Mouse (Mus musculus): ENCODE results near the gene 4930539E08Rik. TPM values are rescaled to one million over a fixed set of nuclear protein-coding genes. Genes with fewer than 3 reads are reported as not detected.

The 4930539E08Rik gene
- polyA plus RNA-seq, 1 experiment from 2014 or later = 0.25 TPM

GRCm38 (mm10) chr17:28866921-28867320, 48.2 kb downstream of the 4930539E08Rik start:
- Histone ChIP-seq H3K4me1 (replicated peaks) (peaks cover 20% of the 10 kb centered on the region), H3K9ac (no peak overlapping the region), H3K36me3 (no peaks in the 10 kb centered on the region), H3K4me2 (no peak overlapping the region), H3K4me3 (no peak overlapping the region), H3K27me3 (no peaks in the 10 kb centered on the region), H3K27ac (replicated peaks) (no peak overlapping the region), H3K9me3 (no peaks in the 10 kb centered on the region)
- ATAC-seq (ENCODE audit: low read depth) = no peak

DNA sequence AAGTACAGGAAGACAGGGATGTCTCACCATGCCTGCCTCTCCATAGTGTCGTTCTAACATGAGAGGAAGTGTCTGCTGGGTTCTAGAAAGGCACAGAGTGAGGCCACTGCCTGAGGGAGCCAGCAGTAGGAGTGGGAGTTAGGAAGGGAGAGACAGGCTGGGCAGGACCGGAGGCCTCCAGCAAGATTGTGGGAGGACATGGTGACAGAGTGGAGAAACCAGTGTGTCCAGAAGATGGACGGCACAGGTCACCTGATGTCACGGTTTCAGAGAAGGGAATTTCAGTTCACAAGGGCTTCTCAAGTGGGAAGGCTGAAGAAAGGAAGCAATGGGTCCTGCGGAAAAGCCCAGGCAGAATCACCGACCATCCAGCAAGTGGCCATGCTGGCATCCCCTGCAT, 50.7 kb downstream of the 4930539E08Rik start:
- Histone ChIP-seq H3K4me3 (no peak overlapping the region), H3K36me3 (no peaks in the 10 kb centered on the region), H3K27me3 (no peaks in the 10 kb centered on the region), H3K4me2 (no peak overlapping the region), H3K27ac (replicated peaks) (no peak overlapping the region), H3K9ac (no peak overlapping the region), H3K9me3 (no peaks in the 10 kb centered on the region), H3K4me1 (replicated peaks) (peaks cover 8% of the 10 kb centered on the region)
- no peak for ATAC-seq (ENCODE audit: low read depth)
- 79% methylated on average over 6 of the region's 6 CpGs for WGBS

DNA sequence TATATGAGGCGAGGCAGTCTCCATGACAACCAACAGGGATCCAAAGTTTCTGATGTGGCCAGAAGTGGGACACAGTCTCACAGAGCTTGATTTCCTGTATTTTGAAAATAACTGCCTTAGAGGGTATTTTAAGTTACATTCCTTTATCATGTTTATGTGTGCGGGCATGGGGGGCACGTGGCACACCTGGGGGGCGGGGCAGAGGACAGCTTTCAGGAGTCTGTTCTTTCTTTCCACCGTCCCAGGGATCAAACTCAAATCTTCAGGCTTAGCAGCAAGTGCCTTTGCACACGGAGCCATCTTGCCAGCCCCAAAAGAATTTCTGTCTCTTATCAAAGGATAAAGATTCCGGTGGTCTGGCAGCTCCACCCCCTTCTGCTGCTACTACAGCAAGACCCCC, 51.2 kb downstream of the 4930539E08Rik start:
- Histone ChIP-seq H3K27me3 (no peaks in the 10 kb centered on the region), H3K36me3 (no peaks in the 10 kb centered on the region), H3K4me1 (replicated peaks) (peaks cover 3% of the 10 kb centered on the region), H3K9ac (no peak overlapping the region), H3K9me3 (no peaks in the 10 kb centered on the region), H3K27ac (replicated peaks) (no peak overlapping the region), H3K4me2 (no peak overlapping the region), H3K4me3 (no peak overlapping the region)
- WGBS = 76% methylated on average over 7 of the region's 7 CpGs
- ATAC-seq (ENCODE audit: low read depth) = no peak

DNA sequence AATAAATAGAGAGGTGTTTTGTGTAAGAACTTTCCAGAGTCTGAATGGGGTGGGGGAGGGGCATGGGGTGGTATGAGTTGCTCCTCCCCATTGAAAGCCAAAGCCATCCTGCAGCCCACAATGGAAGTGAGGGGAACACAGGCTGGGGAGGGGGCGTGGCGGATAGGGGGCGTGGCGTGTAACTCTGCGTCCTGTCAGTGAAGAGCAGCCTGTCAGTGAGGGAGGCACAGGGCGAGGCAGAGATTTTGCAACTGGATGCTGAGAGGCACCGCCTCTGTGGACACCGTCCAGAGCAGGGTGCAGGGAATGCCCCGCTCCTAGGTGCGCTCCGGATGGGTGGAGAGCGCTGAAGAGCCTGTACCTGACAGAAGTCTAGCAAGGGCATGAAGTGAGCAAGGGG, 56.9 kb downstream of the 4930539E08Rik start, which contains the start of gene Pnpla1:
Gene Pnpla1 (plus strand): TSS at position 207 of the 400 bp plus-strand sequence.
- Histone ChIP-seq H3K4me3 (no peak within 1 kb of the TSS), H3K27me3 (no peaks in the 10 kb centered on the region), H3K36me3 (no peaks in the 10 kb centered on the region), H3K4me2 (no peak within 1 kb of the TSS), H3K9me3 (peaks cover 13% of the 10 kb centered on the region), H3K9ac (no peak within 1 kb of the TSS), H3K4me1 (replicated peaks) (no peaks in the 10 kb centered on the region), H3K27ac (replicated peaks) (no peak within 1 kb of the TSS)
- 45% methylated on average over 12 of the region's 12 CpGs for WGBS
- 0 out of 2 replicates have a peak, but pooled peaks have one; percentile 23 for ATAC-seq (ENCODE audit: low read depth)

GRCm38 (mm10) chr17:28856030-28856429, 59.1 kb downstream of the 4930539E08Rik start:
- Histone ChIP-seq H3K4me3 (no peak overlapping the region), H3K9ac (no peak overlapping the region), H3K36me3 (no peaks in the 10 kb centered on the region), H3K27me3 (no peaks in the 10 kb centered on the region), H3K4me2 (no peak overlapping the region), H3K9me3 (peaks cover 13% of the 10 kb centered on the region), H3K4me1 (replicated peaks) (no peaks in the 10 kb centered on the region), H3K27ac (replicated peaks) (no peak overlapping the region)
- no peak for ATAC-seq (ENCODE audit: low read depth)
- 63% methylated on average over 3 of the region's 3 CpGs for WGBS

GRCm38 (mm10) chr17:28855166-28855885, 59.8 kb downstream of the 4930539E08Rik start:
- 81% methylated on average over 9 of the region's 9 CpGs for WGBS

GRCm38 (mm10) chr17:28854377-28854776, 60.7 kb downstream of the 4930539E08Rik start:
- no peak for ATAC-seq (ENCODE audit: low read depth)
- Histone ChIP-seq H3K4me1 (replicated peaks) (no peaks in the 10 kb centered on the region), H3K36me3 (no peaks in the 10 kb centered on the region), H3K9ac (no peak overlapping the region), H3K4me2 (no peak overlapping the region), H3K9me3 (peaks cover 13% of the 10 kb centered on the region), H3K27ac (replicated peaks) (no peak overlapping the region), H3K27me3 (no peaks in the 10 kb centered on the region), H3K4me3 (no peak overlapping the region)
- 85% methylated on average over 7 of the region's 7 CpGs for WGBS

More at GRCm38 (mm10) chr17:28855166-28855885, 59.8 kb downstream of the 4930539E08Rik start:
- Histone ChIP-seq H3K27me3 (no peaks in the 10 kb centered on the region), H3K36me3 (no peaks in the 10 kb centered on the region), H3K9me3 (peaks cover 13% of the 10 kb centered on the region), H3K4me2 (no peak overlapping the region), H3K9ac (no peak overlapping the region), H3K4me1 (replicated peaks) (no peaks in the 10 kb centered on the region), H3K27ac (replicated peaks) (no peak overlapping the region), H3K4me3 (no peak overlapping the region)
- ATAC-seq (ENCODE audit: low read depth) = no peak

DNA sequence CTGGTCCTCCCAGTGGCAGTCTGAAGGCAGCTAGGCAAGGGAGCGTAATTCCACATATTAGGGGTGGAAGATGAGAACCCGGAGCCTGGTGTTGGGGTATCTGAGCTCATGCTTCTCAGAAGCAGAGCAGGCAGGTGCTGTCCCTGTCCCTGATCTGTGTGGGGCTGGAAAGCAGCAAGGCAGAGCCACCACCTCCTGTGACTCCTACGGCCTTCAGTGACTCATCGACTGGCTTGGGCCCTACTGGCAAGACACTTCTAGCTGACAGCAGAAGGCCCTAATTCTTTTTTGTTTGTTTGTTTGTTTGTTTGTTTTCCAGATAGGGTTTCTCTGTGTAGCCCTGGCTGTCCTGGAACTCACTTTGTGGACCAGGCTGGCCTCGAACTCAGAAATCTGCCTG, 64.6 kb downstream of the 4930539E08Rik start:
- Histone ChIP-seq H3K4me2 (no peak overlapping the region), H3K27me3 (no peaks in the 10 kb centered on the region), H3K4me1 (replicated peaks) (no peaks in the 10 kb centered on the region), H3K36me3 (no peaks in the 10 kb centered on the region), H3K27ac (replicated peaks) (no peak overlapping the region), H3K9me3 (no peaks in the 10 kb centered on the region), H3K4me3 (no peak overlapping the region), H3K9ac (no peak overlapping the region)
- 90% methylated on average over 5 of the region's 5 CpGs for WGBS
- ATAC-seq (ENCODE audit: low read depth) = no peak

- WGBS = 71% methylated on average over 10 of the region's 11 CpGs
- Histone ChIP-seq H3K4me1 (replicated peaks) (no peaks in the 10 kb centered on the region), H3K9ac (no peak overlapping the region), H3K4me3 (no peak overlapping the region), H3K36me3 (no peaks in the 10 kb centered on the region), H3K4me2 (no peak overlapping the region), H3K27ac (replicated peaks) (no peak overlapping the region), H3K9me3 (no peaks in the 10 kb centered on the region), H3K27me3 (no peaks in the 10 kb centered on the region)
- ATAC-seq (ENCODE audit: low read depth) = no peak
These were observed 68.0 kb downstream of the 4930539E08Rik start for GRCm38 (mm10) chr17:28846974-28847617.

Other genes with a start within 250 kb of the 4930539E08Rik start
- gene Slc26a8, start 225.1 kb downstream of the 4930539E08Rik start, polyA plus RNA-seq (2015; fragmentation: Nextera tagmentation; extraction: Ambion mirVana) = 0.94 and 1.2 TPM in 2 replicates
- 29.0 and 29.4 TPM in 2 replicates for gene Mapk14, start 224.0 kb downstream of the 4930539E08Rik start, polyA plus RNA-seq (2015; fragmentation: Nextera tagmentation; extraction: Ambion mirVana)
- 1.7 and 1.8 TPM in 2 replicates for gene AC170998.1, start 189.2 kb downstream of the 4930539E08Rik start, polyA plus RNA-seq (2015; fragmentation: Nextera tagmentation; extraction: Ambion mirVana)
- 0.52 and 1.8 TPM in 2 replicates for gene Mapk13, start 146.0 kb downstream of the 4930539E08Rik start, polyA plus RNA-seq (2015; fragmentation: Nextera tagmentation; extraction: Ambion mirVana)
- 7.1 and 7.8 TPM in 2 replicates for gene Brpf3, start 114.2 kb downstream of the 4930539E08Rik start, polyA plus RNA-seq (2015; fragmentation: Nextera tagmentation; extraction: Ambion mirVana)
- not detected in 2 replicates for gene Pnpla1, start 56.9 kb downstream of the 4930539E08Rik start, polyA plus RNA-seq (2015; fragmentation: Nextera tagmentation; extraction: Ambion mirVana)
- not detected in 2 replicates for gene Pxt1, start 28.5 kb upstream of the 4930539E08Rik start, polyA plus RNA-seq (2015; fragmentation: Nextera tagmentation; extraction: Ambion mirVana)
- 92.2 and 96.8 TPM in 2 replicates for gene Kctd20, start 36.6 kb upstream of the 4930539E08Rik start, polyA plus RNA-seq (2015; fragmentation: Nextera tagmentation; extraction: Ambion mirVana)
- gene Stk38, start 92.7 kb upstream of the 4930539E08Rik start, polyA plus RNA-seq (2015; fragmentation: Nextera tagmentation; extraction: Ambion mirVana) = 113 and 116 TPM in 2 replicates
- 513 and 586 TPM in 2 replicates for gene Srsf3, start 117.3 kb upstream of the 4930539E08Rik start, polyA plus RNA-seq (2015; fragmentation: Nextera tagmentation; extraction: Ambion mirVana)
- gene Cdkn1a, start 175.7 kb upstream of the 4930539E08Rik start, polyA plus RNA-seq (2015; fragmentation: Nextera tagmentation; extraction: Ambion mirVana) = 47.2 and 51.0 TPM in 2 replicates
- 0.11 TPM in 1 of 2 replicates, not detected in the other for gene Rab44, start 198.8 kb upstream of the 4930539E08Rik start, polyA plus RNA-seq (2015; fragmentation: Nextera tagmentation; extraction: Ambion mirVana)